Mouse (Mus musculus) forebrain, embryonic 12.5 days (tissue): ENCODE measurements at regions not wholly inside any gene's neighbourhood (a gene's known extent, or its start where the extent isn't known, plus 50 kb on each side); places are given as distances from the start of the nearest gene placed in this dataset.

Source experiments
- ATAC-seq: fragments of 200-750 bp; cut with Nextera tagmentation; 2 replicates; pipeline ENCODE4 v1.8.0; 2017; ENCODE audit warnings: moderate TSS enrichment; ENCODE audit not compliant: low FRiP score
- H3K27ac ChIP-seq: fragments of 300-500 bp; sonication (generic); 2 replicates; pipeline ENCODE4 v1.5.1; 2016; ENCODE audit warnings: mild to moderate bottlenecking
- H3K27me3 ChIP-seq: fragments of 300-500 bp; sonication (generic); 2 replicates; pipeline ENCODE4 v1.6.1; 2016; ENCODE audit warnings: mild to moderate bottlenecking
- H3K36me3 ChIP-seq: fragments of 300-500 bp; sonication (generic); replicated peaks from 2 replicates; pipeline ENCODE4 v1.6.1; 2016; ENCODE audit warnings: mild to moderate bottlenecking
- H3K4me1 ChIP-seq: fragments of 300-500 bp; sonication (generic); 2 replicates; pipeline ENCODE4 v1.6.1; 2016
- H3K4me2 ChIP-seq: fragments of 300-500 bp; sonication (generic); 2 replicates; pipeline ENCODE4 v1.6.1; 2016; ENCODE audit warnings: mild to moderate bottlenecking, moderate library complexity
- H3K4me3 ChIP-seq: fragments of 300-500 bp; sonication (generic); replicated peaks from 2 replicates; pipeline ENCODE4 v1.5.1; 2016; ENCODE audit warnings: mild to moderate bottlenecking
- H3K9ac ChIP-seq: fragments of 300-500 bp; sonication (generic); 2 replicates; pipeline ENCODE4 v1.6.1; 2016; ENCODE audit warnings: mild to moderate bottlenecking
- H3K9me3 ChIP-seq: fragments of 300-500 bp; sonication (generic); 2 replicates; pipeline ENCODE4 v1.6.1; 2016
- WGBS: fragments of 180-500 bp; shearing (Covaris S2); methylation state at CpG from one replicate; pipeline ENCODE4 v1.1.7; 2016; 5-methylcytosine and 5-hydroxymethylcytosine counted together

- Histone ChIP-seq H3K9ac (no peak overlapping the region), H3K4me1 (no peaks in the 10 kb centered on the region), H3K36me3 (no peaks in the 10 kb centered on the region), H3K27me3 (no peaks in the 10 kb centered on the region), H3K4me3 (no peak overlapping the region), H3K27ac (no peak overlapping the region), H3K4me2 (no peak overlapping the region), H3K9me3 (no peaks in the 10 kb centered on the region)
- no peak for ATAC-seq
- 69% methylated on average over 2 of the region's 2 CpGs for WGBS
These were observed 263.0 kb upstream of the Hnrnpa3 start for GRCm38 (mm10) chr2:75396016-75396415.

GRCm38 (mm10) chr2:75400291-75400870 is 258.7 kb upstream of the Hnrnpa3 start:
- H3K36me3 ChIP-seq, result no peaks in the 10 kb centered on the region
- H3K27ac ChIP-seq, result no peak overlapping the region
- no peak overlapping the region for H3K9ac ChIP-seq
- no peak overlapping the region for H3K4me2 ChIP-seq
- 90% methylated on average over 7 of the region's 7 CpGs for WGBS
- no peaks in the 10 kb centered on the region for H3K27me3 ChIP-seq
- H3K4me3 ChIP-seq, result no peak overlapping the region
- no peaks in the 10 kb centered on the region; the same call in 1 of the 2 replicates for H3K4me1 ChIP-seq
- no peaks in the 10 kb centered on the region for H3K9me3 ChIP-seq
- ATAC-seq, result no peak

GRCm38 (mm10) chr2:75403791-75404190 is 255.3 kb upstream of the Hnrnpa3 start:
- Histone ChIP-seq H3K27me3 (no peaks in the 10 kb centered on the region), H3K4me3 (no peak overlapping the region), H3K9ac (no peak overlapping the region), H3K4me2 (no peak overlapping the region), H3K36me3 (no peaks in the 10 kb centered on the region), H3K4me1 (peaks cover 17% of the 10 kb centered on the region), H3K9me3 (no peaks in the 10 kb centered on the region), H3K27ac (no peak overlapping the region)
- 84% methylated on average over 8 of the region's 8 CpGs for WGBS
- ATAC-seq, result no peak

- H3K4me2 ChIP-seq, result no peak overlapping the region
- H3K9me3 ChIP-seq, result no peaks in the 10 kb centered on the region
- peaks cover 17% of the 10 kb centered on the region for H3K4me1 ChIP-seq
- no peak overlapping the region for H3K9ac ChIP-seq
- H3K27ac ChIP-seq, result peak overlapping the region; percentile 22; the same call in 1 of the 2 replicates
- WGBS, result 61% methylated on average over 13 of the region's 13 CpGs
- ATAC-seq, result 0 out of 2 replicates have a peak, but pooled peaks have one; percentile 17
- no peaks in the 10 kb centered on the region for H3K36me3 ChIP-seq
- no peaks in the 10 kb centered on the region for H3K27me3 ChIP-seq
- no peak overlapping the region for H3K4me3 ChIP-seq
These were observed 253.4 kb upstream of the Hnrnpa3 start for GRCm38 (mm10) chr2:75405524-75406214.

GRCm38 (mm10) chr2:75406721-75407455 is 252.2 kb upstream of the Hnrnpa3 start:
- WGBS, result 69% methylated on average over 6 of the region's 6 CpGs
- no peak overlapping the region for H3K27ac ChIP-seq
- no peak for ATAC-seq

GRCm38 (mm10) chr2:75407560-75407959 is 251.5 kb upstream of the Hnrnpa3 start:
- Histone ChIP-seq H3K27ac (no peak overlapping the region), H3K36me3 (no peaks in the 10 kb centered on the region), H3K27me3 (no peaks in the 10 kb centered on the region), H3K9me3 (no peaks in the 10 kb centered on the region), H3K4me1 (peaks cover 17% of the 10 kb centered on the region), H3K4me3 (no peak overlapping the region), H3K4me2 (no peak overlapping the region), H3K9ac (no peak overlapping the region)
- ATAC-seq, result no peak
- 80% methylated on average over 4 of the region's 4 CpGs for WGBS

More at GRCm38 (mm10) chr2:75406721-75407455, 252.2 kb upstream of the Hnrnpa3 start:
- Histone ChIP-seq H3K4me2 (no peak overlapping the region), H3K4me1 (peaks cover 17% of the 10 kb centered on the region), H3K4me3 (no peak overlapping the region), H3K9me3 (no peaks in the 10 kb centered on the region), H3K9ac (no peak overlapping the region), H3K36me3 (no peaks in the 10 kb centered on the region), H3K27me3 (no peaks in the 10 kb centered on the region)

GRCm38 (mm10) chr2:75408016-75408415 is 251.0 kb upstream of the Hnrnpa3 start:
- H3K9ac ChIP-seq, result no peak overlapping the region
- H3K36me3 ChIP-seq, result no peaks in the 10 kb centered on the region
- no peak overlapping the region for H3K4me2 ChIP-seq
- H3K9me3 ChIP-seq, result no peaks in the 10 kb centered on the region
- no peaks in the 10 kb centered on the region for H3K27me3 ChIP-seq
- H3K27ac ChIP-seq, result no peak overlapping the region
- H3K4me1 ChIP-seq, result peaks cover 17% of the 10 kb centered on the region
- ATAC-seq, result no peak
- WGBS, result 92% methylated on average over 2 of the region's 2 CpGs
- no peak overlapping the region for H3K4me3 ChIP-seq

- WGBS, result 93% methylated on average over 7 of the region's 7 CpGs
These were observed 249.3 kb upstream of the Hnrnpa3 start for GRCm38 (mm10) chr2:75409806-75410205.

GRCm38 (mm10) chr2:75412735-75413134 is 246.3 kb upstream of the Hnrnpa3 start:
- H3K4me1 ChIP-seq, result no peaks in the 10 kb centered on the region
- H3K9me3 ChIP-seq, result no peaks in the 10 kb centered on the region
- no peak overlapping the region for H3K9ac ChIP-seq
- H3K27ac ChIP-seq, result no peak overlapping the region
- H3K4me2 ChIP-seq, result no peak overlapping the region
- no peak for ATAC-seq
- 80% methylated on average over 5 of the region's 5 CpGs for WGBS
- H3K36me3 ChIP-seq, result no peaks in the 10 kb centered on the region
- H3K27me3 ChIP-seq, result no peaks in the 10 kb centered on the region
- H3K4me3 ChIP-seq, result no peak overlapping the region

More at GRCm38 (mm10) chr2:75409806-75410205, 249.3 kb upstream of the Hnrnpa3 start:
- Histone ChIP-seq H3K4me2 (no peak overlapping the region), H3K9ac (no peak overlapping the region), H3K27me3 (no peaks in the 10 kb centered on the region), H3K4me1 (peaks cover 17% of the 10 kb centered on the region), H3K4me3 (no peak overlapping the region), H3K27ac (no peak overlapping the region), H3K36me3 (no peaks in the 10 kb centered on the region), H3K9me3 (no peaks in the 10 kb centered on the region)
- ATAC-seq, result no peak

GRCm38 (mm10) chr2:75418689-75419088 is 240.4 kb upstream of the Hnrnpa3 start:
- ATAC-seq, result no peak
- no peaks in the 10 kb centered on the region for H3K27me3 ChIP-seq
- H3K9me3 ChIP-seq, result no peaks in the 10 kb centered on the region
- no peak overlapping the region for H3K4me3 ChIP-seq
- H3K4me1 ChIP-seq, result peaks cover 13% of the 10 kb centered on the region
- H3K27ac ChIP-seq, result no peak overlapping the region
- no peak overlapping the region for H3K9ac ChIP-seq
- WGBS, result 87% methylated on average over 2 of the region's 2 CpGs
- H3K36me3 ChIP-seq, result no peaks in the 10 kb centered on the region
- no peak overlapping the region for H3K4me2 ChIP-seq

- WGBS, result 88% methylated on average over 1 of the region's 1 CpGs
- Histone ChIP-seq H3K36me3 (no peaks in the 10 kb centered on the region), H3K4me2 (no peak overlapping the region), H3K4me1 (peaks cover 17% of the 10 kb centered on the region), H3K27me3 (no peaks in the 10 kb centered on the region), H3K4me3 (no peak overlapping the region), H3K27ac (no peak overlapping the region), H3K9ac (no peak overlapping the region), H3K9me3 (no peaks in the 10 kb centered on the region)
- no peak for ATAC-seq
These were observed 239.9 kb upstream of the Hnrnpa3 start for GRCm38 (mm10) chr2:75419142-75419541.

- ATAC-seq, result peak; percentile 77
- Histone ChIP-seq H3K27ac (peak overlapping the region; percentile 84), H3K4me2 (peak overlapping the region; percentile 34), H3K4me3 (no peak overlapping the region), H3K36me3 (no peaks in the 10 kb centered on the region), H3K9ac (no peak overlapping the region), H3K27me3 (no peaks in the 10 kb centered on the region), H3K9me3 (no peaks in the 10 kb centered on the region), H3K4me1 (peaks cover 35% of the 10 kb centered on the region)
- WGBS, result 44% methylated on average over 20 of the region's 20 CpGs
These were observed 236.0 kb upstream of the Hnrnpa3 start for GRCm38 (mm10) chr2:75422798-75423685.
